Mouse (Mus musculus) retina, embryonic 14.5 days (tissue): ENCODE data around the gene Lsamp.

ENCODE experiments used
- DNase-seq: peaks from one replicate; pipeline ENCODE4 v3.0.0-alpha.2; 2015; ENCODE audit warnings: low spot score

Gene Lsamp

DNA sequence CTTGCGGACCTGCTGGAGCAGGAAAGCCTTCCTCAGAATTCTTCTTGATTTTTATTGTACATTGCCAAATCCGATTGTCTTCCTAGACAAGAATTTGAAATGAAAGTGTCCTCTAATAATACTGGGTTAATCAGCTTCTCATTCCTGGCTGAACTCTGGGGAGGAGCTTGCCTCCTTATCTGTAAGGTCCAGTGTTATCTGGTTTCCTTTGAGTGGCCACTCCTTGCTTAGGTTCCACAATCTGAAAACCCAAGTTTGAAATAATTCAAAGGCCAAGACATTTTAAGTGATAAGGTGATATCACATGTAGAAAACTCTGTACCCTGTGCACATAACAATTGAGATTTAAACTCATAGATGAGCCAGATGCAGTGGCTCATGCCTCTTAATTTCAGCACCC, 975.0 kb downstream of the Lsamp start:
- DNase-seq = no peak

- no peak for DNase-seq
Observed at GRCm38 (mm10) chr16:40960586-40960985, 976.4 kb downstream of the Lsamp start.

DNA sequence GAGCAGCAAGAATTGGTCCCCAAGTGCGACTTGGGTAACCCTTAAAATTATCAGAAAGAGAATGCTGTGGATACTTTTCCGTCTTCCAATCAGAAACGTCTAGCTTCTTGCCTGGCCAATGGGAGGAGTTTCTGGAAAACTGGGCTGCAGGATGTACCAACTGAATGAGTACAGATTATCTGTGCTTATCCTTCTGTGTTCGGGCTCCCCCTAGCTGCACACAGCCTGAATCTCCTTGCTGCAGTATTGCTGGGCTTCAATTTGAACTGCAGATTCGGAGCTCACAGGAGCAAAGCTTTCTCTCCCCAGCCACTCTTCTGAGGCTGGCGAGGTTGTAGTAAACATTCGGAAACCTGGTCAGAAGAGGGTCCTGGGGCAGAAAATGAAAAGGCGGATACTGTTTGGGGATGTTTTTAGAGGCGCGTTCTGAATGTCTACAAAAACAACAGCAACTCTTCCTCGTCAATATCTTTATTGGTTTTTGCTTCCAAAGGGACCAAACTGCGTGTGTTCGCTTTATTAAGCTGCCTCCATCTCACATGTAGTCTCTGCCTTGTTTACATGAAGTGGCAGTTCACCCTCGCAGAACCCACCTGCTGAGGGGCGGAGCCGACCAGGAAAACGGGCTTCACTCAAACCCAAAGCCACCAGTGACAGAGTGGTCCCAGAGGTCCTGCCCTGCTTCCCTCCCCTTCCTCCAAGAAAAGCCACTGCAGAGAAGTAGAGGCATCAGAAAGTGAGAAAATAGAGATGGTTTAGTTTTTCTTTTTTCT, 984.1 kb downstream of the Lsamp start:
- DNase-seq = peak; percentile 89

- DNase-seq = no peak
Observed at GRCm38 (mm10) chr16:40971382-40971781, 987.2 kb downstream of the Lsamp start.

DNA sequence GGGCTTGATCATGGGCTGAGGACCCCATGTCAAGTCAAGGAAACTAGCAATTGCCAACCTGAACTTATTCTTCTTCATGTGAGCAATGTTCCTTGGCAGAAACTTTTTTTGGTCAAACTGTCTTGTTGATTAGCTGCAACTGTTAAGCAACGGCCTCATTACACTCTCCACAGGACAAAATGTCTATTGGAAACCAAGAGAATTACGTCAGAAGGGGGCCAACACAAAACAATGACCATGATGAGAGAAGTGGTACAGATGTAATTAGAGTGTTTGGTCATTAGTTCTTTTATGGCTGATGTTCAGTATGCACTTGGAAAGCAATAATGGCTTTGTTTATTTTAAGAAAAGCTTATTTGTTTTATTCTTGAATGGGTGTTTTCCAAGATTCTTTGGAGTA, 989.9 kb downstream of the Lsamp start:
- no peak for DNase-seq

DNA sequence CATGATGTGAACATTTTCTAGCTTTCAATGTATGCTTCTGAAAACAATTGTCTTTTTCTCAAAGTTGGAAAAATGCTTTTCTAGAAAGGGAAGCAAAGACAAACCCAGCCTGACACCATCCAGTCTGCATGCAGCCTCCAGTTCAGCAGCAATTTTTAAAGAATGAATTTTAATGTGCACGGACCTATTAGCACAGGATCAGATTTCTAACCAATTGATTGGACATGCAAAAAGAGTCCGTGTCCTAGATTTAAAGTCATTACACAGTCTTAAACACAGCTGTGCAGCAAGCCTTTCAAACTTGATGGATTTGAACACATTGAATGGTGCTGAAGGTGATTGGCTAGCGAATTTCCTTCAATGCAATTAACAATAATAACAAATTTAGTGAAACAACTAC, 998.9 kb downstream of the Lsamp start:
- DNase-seq = peak; percentile 38

DNA sequence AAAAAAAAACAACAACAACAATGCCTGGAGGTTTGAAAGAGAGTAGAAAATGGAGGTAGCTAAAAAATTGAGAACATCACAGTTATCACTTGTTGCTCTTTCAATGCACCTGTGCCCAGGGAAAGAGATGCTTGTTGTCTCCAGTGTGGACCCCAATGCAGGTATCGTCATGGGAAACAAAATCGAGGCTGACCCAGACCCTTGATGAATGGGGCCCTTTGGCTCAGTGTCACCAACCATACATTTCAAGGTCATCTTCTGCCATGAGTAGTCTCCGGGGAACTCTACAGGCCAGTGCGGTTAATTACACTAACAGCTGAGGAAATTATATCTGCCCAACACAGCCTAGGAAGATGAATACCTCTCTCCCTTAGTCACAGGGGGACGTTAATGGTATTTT, 1023.4 kb downstream of the Lsamp start:
- peak; percentile 20 for DNase-seq

- DNase-seq = no peak
Observed at GRCm38 (mm10) chr16:41034746-41035145, 1050.6 kb downstream of the Lsamp start.

DNA sequence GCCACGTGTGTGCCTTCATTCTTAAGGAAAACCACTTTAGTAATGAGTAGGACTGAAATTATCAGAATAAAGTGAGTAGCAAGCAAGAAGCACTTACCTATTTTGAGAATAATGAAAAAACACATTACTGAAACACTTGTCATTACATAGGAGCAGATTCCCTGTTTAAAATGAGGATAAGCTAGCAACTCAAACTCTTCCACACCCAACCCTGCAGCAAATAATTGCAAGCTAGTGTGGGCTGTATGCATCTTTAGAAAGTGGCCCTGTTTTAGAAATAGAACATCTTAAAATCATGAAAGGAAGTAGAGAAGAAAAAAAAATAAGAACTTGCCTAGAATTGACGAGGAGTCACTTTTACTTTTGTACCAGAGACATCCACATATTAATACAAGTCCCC, 1057.5 kb downstream of the Lsamp start:
- DNase-seq = no peak

DNA sequence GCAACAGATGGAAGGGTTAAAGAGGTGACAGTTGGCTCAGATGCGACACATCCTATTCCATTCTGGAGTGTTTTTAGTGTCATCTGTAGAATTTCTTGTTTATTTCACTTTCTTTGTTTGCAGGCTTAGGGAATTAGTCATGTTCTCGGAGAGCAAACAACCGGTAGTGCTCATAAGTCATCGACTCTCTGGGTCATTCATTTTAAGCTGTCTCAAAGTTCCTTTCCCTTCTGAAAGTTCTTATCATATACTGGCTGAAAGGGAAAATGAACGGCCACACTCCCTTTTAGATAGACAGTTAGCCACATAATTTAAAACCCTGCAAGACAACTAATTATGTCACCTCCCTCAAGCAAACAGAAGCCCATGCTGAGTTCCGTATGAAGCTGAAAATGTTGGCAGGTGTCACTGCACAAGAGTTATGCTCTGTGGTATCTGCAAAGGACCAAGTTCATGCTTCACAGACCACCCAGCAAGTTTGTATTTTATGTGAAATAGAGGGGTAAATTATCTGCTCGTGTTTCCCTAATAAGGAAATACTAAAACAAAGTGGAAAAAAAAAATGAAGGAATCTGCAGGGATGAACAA, 1079.2 kb downstream of the Lsamp start:
- DNase-seq = no peak

GRCm38 (mm10) chr16:41073470-41073869, 1089.3 kb downstream of the Lsamp start:
- no peak for DNase-seq

DNA sequence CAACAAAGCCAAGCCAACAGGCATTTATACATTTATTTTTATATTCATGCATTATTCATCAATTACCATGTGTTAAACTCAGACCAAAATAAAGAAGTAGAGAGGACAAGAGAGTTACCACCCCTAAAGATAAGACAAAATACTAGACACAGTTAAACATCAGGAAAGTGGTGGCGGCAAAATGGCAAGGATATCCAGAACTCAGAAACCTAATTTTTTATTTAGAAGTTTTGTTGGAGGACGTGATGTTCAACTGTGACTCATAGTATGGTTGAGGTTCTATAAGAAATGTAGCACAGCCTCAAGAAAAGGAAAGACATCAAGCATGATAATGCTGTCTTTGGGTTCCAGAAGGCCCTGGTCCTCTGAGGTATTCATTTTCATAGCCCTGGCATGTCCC, 1104.5 kb downstream of the Lsamp start:
- DNase-seq = no peak

DNA sequence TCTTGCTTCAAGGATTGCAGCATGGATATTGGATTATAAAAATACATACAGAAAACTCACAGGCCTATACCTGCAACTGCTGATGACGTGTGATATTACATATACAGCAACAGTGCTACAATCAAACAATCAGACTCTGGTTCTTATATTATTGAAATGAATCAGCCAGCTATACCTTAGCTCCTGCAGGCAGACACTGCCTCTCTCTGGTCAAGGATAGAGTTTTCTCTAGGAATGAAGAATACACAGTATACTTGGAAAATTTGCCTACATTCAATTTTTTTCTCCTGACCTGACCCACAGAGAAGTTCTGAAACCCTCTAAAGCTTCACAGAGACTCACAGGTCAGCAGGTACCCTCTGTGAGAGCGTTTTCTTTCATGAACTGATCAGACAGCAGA, 1105.9 kb downstream of the Lsamp start:
- no peak for DNase-seq

GRCm38 (mm10) chr16:41091259-41091658, 1107.1 kb downstream of the Lsamp start:
- DNase-seq = peak; percentile 65

DNA sequence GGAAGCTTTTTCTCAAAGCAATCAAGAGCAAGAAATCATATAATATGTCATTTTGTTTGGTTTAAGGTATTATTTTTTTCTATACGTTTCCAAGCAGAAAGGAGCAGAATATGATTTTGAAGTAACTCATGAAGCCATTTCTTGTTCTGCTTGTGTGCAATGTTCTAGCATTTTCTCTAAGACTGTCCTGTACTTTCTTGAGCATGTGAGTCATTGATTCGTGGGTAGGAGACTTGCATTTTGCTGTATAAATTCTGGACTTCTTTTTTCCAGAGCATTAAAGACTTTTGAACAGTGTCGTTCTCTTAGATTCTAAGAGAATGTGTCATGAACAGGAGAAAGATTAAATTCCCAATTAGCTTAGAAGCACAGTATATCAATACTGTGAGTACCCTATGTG, 1118.6 kb downstream of the Lsamp start:
- DNase-seq = no peak

- DNase-seq = no peak
Observed at GRCm38 (mm10) chr16:41124361-41124760, 1140.2 kb downstream of the Lsamp start.

GRCm38 (mm10) chr16:41125051-41125450, 1140.9 kb downstream of the Lsamp start:
- DNase-seq = no peak

GRCm38 (mm10) chr16:41131053-41131452, 1146.9 kb downstream of the Lsamp start:
- peak; percentile 40 for DNase-seq

GRCm38 (mm10) chr16:41172839-41173238, 1188.7 kb downstream of the Lsamp start:
- DNase-seq = no peak

DNA sequence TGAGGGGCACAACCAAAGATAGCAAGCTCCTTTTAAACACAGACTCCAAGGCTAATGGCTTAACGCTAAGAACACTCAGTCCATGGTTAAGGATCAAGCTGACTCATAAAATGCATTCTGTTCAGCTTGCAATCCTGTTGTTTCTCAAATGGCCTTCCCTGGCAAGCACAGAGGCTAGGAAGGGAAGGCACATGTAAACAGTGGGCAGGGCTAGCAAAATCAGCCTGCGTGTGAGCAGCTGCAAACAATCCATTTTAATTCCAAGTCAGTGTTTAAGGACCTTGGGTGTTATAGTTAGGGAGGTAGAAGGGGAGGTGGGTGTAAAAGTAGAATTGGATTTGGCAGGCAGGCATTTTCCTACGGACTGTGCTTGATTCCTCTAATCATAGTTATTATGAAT, 1195.4 kb downstream of the Lsamp start:
- DNase-seq = no peak

DNA sequence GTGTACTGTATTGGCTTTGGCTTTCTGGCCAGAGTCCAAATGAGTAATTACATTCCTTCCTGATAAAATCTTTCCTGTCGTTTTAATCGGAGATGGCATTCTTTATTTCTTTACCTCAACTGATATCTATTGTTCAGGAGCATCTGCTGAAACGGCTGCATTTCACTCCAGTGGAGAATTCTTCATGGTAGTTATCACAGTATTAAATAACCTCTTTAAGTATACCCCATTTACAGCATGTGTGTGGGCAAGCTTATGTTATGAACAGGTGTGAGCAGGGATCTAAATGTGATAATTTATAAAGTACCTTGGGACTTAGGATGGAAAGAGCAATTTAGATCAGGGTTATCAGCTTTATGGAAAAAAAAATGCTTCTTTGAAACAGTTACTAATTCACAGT, 1196.7 kb downstream of the Lsamp start:
- DNase-seq = peak; percentile 41

DNA sequence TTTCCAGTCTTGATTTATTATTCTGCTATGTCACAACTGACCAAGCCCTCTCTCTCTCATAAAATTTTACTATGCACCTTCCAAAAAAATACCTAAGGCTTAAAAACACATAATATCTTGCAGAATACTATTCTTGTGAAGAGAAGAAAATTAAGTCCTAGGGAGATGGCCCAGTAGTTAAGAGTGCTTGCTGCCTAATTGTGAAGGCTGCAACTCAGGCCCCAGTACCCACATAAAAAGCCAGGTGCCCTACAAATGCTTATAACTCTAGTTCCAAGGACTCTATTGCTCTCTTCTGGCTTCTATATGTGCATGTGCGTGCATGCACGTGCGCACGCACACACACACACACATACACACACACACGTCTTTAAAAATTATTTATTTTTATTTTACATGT, 1225.9 kb downstream of the Lsamp start:
- DNase-seq = no peak

DNA sequence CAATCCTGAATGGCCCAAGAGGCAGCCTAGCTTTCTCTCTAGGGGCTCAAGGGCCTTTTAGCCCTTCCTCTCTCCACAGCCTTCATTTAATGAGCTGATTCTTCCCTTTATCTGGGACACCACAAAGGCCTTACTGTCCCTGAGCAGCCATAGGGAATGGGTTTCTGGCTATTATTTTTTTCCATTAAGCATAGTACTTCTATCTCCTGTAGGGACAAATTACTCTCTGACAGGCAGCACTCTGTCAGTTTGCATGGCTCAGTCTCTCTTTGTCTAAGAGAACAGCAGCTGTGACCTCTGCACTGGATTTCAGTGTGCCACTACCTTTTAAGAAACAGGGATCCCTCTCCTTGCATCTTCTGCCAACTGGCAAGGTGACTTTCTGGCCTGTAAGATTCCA, 1251.7 kb downstream of the Lsamp start:
- DNase-seq = peak; percentile 43

GRCm38 (mm10) chr16:41242841-41243240, 1258.7 kb downstream of the Lsamp start:
- no peak for DNase-seq
